Mouse (Mus musculus) right cerebral cortex, postnatal 36 days (tissue): ENCODE data around the gene Slc38a4.

Experiments
- DNase-seq, 2 experiments: peaks; one replicate each; pipeline ENCODE4 v3.0.0; 2022; ENCODE audit warnings: low spot score in 2 of 2, mixed read lengths in 1 of 2

Slc38a4 gene

DNA sequence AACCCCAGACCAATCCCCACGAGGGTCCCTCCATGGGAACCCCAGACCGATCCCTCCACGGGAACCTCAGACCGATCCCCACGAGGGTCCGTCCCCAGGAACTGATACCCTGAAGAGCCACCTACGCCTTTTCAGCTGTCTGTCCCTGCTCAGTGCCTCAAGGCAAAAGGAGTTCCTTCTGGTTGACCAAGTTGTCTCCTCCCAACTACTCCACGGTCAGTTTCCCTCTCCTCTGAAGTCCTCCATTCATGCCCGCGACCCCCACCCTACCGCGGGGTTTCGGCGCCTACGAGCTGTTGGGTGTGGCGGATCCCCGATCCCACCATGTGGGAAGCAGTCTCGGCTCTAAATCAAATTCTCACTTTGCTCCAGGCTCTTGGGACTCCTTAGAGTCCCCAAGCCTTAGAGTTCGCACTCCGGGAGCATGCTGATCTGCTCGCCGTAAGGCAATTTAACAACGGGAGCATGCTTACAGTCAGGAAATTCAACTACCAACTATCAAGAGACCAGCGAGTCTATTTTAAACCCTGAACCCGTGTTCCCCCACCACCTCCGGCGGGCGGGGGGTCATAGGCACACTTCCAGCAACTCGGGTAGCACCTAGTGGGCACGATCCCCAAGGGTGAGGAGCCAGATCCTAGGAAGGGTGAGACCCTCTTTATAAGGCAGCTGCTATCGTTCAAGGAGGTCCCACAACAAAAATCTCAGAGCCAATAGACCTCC is 828 bp downstream of the Slc38a4 start:
- DNase-seq = no peak

- DNase-seq = no peak
These were observed 1.6 kb downstream of the Slc38a4 start for GRCm38 (mm10) chr15:97054131-97054530.

GRCm38 (mm10) chr15:97050436-97050835 is 5.3 kb downstream of the Slc38a4 start:
- no peak for DNase-seq

- no peak for DNase-seq
These were observed 5.7 kb downstream of the Slc38a4 start for GRCm38 (mm10) chr15:97050011-97050410.

GRCm38 (mm10) chr15:97049281-97049841 is 6.4 kb downstream of the Slc38a4 start:
- no peak for DNase-seq

DNA sequence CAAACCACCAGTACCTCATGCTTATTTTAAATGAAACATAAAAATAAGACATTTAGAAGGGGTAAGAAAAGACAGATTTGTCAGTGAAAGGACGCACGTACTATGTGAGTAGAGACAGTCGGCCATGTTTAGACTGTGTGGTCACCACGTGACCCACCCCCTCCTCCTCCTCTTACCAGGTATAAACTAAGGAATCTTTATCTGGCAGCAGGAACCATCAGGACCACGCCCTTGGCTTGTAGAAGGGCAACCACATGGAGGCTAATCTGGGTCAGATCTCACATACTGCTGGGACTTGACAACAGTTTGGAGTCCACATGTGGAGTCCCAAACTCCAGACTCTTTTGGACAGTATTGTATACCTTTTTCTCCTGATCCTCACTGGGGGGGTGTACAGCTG is 7.5 kb downstream of the Slc38a4 start:
- no peak for DNase-seq

DNA sequence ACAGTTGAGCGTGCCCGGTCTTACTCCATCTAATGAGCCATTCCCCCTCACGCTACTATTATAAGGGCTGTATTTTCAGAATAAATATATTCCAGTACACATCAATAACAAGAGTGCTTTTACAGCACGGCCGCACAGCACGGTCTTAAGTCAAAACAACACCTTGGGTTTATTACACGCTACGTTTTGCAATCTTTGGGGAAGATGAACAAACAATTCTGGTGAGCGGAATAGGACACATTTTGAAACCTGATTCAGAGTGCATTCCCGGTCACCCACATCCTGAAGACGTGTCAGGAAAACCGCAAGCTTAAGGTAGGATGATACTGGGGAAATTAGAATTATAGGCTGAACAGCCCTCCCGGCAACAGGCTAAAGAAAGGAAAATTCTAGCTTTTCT is 11.8 kb downstream of the Slc38a4 start:
- DNase-seq = no peak

DNA sequence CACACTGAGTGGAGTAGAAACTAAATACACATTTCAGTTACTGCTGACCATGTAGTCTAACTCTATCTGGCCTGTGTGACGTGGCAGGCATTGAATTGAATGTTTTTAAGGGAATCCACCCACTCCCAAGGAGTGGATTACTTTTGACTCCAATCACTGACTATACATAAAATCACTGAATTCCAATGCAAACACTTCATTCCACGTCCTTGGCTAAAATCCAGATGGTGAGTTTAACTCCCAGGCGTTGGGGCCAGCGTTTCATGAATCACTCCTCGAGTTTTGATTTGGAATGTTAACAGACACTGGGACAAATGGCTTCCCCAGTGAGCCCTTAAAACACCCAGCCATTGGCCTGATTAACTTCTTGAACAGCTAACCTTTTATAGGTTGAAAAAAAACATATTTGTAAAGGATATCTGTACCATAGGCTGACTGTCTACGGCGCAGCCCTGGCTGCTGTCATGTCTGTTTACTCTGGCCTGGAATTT is 13.7 kb downstream of the Slc38a4 start:
- no peak for DNase-seq

DNA sequence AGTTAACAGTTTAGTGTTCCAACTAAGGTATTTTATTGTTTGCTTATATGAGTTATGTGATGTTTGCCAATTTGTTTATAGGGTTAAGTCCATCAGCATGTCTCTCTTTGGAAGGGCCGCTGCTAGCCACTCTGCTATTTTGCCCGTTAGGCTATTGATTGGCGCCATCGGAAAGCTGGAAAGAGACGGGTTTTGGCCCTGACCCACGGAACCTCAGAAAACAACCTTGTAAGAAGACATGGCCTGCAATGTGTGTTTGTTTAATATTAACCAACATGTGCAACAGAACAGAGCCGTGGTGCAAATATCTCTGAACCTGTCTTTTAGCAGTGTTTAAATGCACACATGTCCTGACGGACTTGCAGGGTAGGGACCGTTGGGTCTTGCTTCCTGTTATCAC is 14.6 kb downstream of the Slc38a4 start:
- DNase-seq = no peak

DNA sequence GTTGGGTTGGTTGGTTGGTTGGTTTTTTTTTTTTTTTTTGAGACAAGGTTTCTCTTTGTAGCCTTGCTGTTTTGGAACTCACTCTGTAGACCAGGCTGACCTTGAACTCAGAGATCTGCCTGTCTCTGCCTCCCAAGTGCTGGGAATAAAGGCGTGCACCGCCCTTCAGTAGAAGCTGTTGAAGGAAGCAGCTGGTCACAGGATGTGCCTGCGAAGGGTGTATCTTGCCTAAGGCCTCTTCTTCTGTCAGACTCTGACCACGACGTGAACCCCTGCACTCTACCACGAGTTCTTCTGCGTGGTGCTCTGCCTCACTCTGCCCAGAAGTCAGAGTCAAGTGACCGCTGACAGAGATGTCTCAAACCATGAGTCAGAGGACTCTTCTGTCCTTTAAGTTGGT is 18.0 kb downstream of the Slc38a4 start:
- DNase-seq = no peak

DNA sequence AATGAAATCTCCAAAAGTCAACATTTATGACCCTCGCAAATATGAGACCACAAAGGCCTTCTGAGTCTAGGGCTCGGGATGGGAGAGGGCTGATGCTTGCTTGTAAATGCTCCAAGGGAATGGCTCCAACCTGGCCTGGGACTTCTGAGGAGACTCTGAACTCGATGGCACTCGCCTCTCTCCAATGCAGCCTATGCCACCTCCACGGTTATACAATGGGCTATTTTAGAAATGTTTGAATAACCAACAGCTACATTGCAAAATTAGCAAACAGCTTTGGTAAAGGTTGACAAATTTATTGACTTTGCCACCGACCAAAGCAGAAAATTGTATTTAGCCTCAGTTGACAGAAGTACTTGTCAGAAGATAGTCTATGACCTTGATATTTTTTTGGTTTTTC is 19.9 kb downstream of the Slc38a4 start:
- no peak for DNase-seq

- no peak for DNase-seq
These were observed 22.2 kb downstream of the Slc38a4 start for GRCm38 (mm10) chr15:97033485-97033991.

DNA sequence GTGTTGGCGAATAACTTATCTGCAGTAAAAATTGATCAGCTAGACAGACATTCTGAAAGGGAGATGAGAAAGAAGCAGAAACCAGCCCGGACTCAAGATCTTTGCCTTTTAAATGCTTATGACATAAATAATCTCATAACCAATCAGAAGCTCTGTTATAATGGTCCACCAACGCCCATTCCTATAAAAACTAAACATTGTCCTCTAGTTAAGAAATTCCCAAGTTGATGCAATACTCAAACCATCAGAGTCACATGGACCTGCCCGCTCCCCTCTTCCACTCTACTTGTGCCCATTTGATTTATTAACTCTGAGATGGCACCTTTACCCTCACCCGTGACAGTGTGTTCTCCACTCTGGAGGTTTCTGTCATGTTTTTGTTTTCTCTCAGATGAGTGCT is 23.9 kb downstream of the Slc38a4 start:
- no peak for DNase-seq

- no peak for DNase-seq
These were observed 24.7 kb downstream of the Slc38a4 start for GRCm38 (mm10) chr15:97030984-97031492.

- DNase-seq = no peak
These were observed 25.6 kb downstream of the Slc38a4 start for GRCm38 (mm10) chr15:97030136-97030535.

DNA sequence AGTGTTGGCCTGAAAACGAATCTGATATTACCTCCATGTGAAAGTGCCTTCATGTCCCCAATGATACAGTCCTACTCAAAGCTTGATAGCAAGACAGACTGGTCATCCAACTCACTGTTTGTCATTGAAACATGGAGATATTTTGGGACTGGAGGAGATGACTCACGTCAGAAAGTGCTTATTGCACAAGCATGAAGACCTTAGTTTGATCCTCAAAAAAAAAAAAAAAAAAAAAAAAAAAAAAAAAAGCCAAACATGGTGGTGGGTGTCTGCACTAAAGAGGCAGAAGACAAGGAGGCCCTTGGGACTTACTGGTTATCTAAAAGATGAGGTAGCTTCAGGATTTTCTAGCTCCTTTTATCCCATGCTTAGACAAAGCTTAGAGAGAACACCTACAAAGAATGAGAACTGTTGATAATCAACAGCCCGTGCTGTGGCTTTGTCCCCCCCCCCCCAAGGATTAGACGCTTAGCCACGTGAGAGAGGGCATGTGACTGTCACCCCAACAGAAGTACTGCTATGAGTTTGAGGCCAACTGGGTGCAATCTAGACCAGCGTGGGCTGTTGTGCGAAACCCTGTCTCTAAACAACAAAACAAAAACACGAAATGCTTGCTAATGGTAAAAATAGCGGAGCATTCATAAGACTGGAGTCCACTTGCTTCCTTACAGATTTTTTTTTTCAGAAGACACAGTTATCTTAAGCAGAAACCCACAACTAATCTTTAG is 26.5 kb downstream of the Slc38a4 start:
- DNase-seq = no peak

DNA sequence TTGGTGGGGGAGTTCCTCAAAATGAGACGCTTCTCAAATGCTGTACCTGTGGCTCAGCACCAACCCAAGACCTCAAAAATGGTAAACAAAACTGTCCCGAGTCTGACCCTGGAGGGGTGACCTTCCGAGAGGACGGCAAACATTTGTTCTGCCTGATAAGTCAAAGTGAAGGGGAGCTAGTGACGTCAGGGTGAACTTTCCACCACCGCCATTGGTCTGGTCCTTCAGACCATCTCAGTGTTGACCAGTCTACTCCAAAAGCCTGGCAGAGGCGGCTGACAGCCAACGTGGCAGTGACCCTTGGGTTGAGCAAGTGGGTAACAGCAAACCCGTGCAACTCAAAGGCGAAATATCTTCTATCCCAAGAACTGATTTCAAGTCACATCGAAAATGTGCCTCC is 27.1 kb downstream of the Slc38a4 start:
- no peak for DNase-seq

DNA sequence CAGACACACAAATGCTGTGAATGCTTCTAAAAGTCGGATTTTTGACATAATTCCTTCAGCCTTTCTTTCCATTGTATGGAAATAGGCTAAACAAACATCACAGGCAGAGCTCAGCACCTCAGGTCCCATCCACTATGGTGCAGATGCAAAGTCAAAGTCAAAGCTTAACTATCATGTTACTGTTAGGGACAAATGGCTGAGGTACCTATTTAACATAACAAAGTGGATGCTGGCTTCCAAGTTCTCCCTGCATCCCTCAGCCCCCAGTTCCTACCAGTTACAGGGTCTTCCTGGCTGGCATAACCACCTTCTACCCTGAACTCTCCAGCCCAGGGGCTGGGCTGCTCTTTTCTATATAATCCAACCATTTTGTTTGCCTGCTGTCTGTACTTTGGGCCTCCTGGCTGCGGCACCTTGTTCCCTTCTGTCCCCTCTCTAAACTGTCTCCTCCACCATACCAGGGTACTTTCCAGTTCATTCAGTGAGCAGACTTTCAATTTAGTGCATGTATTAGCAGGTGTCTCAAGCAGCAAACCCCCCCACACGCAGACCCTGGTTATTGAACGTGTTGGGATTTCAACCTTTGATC is 27.6 kb downstream of the Slc38a4 start:
- no peak for DNase-seq

DNA sequence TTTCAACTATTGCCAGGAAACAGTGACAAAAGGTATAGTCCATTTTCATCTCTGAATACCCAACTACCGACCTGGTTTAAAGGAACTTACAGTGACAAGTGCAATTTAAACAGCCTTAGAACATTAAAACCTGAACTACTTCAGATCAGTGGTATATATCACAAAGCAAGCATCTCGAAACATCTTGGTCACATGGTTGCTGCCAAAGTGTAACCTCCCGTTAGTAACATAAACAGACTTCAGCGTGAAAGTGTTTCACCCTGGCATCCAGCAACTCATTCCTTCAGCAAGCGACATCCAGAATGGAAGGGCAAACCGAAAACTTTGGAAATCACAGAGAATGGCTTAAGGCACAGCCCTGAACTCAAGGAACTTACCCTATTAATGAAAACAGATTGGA is 29.1 kb downstream of the Slc38a4 start:
- no peak for DNase-seq

- DNase-seq = no peak
These were observed 33.0 kb downstream of the Slc38a4 start for GRCm38 (mm10) chr15:97022764-97023163.

GRCm38 (mm10) chr15:97022213-97022612 is 33.5 kb downstream of the Slc38a4 start:
- no peak for DNase-seq

DNA sequence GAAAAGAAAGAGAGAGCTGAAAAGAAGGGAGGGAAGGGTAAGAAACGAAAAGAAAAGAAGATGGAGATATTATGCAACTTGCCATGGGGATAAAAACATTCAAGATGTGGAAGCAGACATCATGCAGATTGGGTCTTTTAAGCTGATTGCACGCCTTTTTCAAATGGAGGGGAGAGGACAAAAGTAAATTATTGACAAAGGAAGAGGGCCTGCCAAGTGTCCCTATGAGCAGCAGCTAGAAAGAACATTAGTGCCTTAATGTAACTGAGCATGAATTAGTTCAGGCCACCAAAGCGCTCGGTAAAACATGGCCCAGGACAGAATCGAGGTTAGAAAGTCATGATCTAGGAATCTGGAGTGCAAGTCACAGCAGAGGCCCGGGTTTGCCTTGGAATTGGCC is 35.5 kb downstream of the Slc38a4 start:
- no peak for DNase-seq
